Mouse (Mus musculus) hindlimb bud, embryonic 11.5 days (tissue): ENCODE results near the gene Nmnat3.
"Not testable (repeated sequence)": the region's sequence is repeated elsewhere in the genome, so short reads cannot be mapped to it uniquely, and the experiment has no call there.

Experiments used
- DNase-seq: peaks from one replicate; pipeline ENCODE4 v3.0.0-alpha.2; 2012; ENCODE audit warnings: low read depth, low spot score; ENCODE audit errors: extremely low spot score

The Nmnat3 gene

DNA sequence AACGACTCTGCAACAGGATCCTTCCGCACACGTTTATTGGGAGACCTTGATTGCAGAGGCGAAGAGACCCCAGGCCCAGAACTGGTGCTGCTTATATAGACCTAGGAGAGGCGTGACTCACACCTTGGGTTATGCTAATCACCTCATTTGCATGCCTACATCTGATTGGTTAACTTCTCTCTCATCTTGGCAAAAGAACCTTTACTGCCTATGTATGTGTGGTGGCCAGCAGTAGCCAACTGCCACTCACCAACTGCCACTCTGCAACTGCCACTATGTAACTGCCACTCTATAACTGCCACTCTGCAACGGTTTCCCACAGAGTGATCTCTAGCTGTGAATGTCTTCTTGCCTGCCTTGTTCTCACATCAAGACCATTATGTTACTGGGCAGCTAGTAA is at the start of gene Nmnat3:
TSS of gene Nmnat3 (plus strand) at position 301 of the 400 bp plus-strand sequence.
- DNase-seq, result not testable (repeated sequence)

DNA sequence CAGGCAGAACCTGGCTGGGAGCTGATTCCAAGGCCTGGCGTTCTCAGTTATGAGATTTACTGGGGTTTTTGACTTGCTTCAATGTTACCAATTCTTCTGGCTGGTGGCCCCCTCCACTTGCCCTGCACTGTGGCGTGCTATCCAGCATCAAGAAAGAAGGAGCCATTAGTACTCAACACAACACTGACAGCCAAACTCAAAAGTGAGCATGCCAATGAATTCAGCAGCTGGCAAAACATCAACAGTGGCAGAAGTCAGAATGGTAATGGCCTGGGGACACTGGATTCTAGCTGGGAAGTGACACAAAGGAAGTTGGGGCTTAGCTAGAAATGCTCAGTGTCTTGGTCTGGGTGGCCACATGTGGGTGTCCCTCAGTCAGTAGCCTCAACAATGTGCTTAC is 43.8 kb upstream of the Nmnat3 start:
- no peak for DNase-seq

DNA sequence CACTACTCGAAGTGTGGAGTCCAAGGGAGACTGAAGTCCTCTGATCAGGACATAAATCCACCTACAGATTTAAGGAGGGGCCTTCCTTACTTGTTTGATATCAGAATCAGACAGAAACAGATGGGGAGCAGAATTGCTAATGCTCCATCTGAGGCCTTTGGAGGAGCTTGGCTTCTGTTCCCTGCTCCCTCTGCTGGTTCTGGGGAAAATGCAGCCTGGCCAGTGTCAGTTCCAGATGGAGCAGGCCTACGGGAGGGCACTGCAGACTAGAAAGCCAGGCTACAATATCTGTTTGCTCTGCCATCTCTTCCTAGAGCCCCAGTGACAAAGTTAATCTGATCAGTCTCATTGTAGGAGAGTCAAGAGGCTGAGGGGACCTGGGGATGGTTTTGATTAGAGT is 43.0 kb upstream of the Nmnat3 start:
- DNase-seq, result no peak

DNA sequence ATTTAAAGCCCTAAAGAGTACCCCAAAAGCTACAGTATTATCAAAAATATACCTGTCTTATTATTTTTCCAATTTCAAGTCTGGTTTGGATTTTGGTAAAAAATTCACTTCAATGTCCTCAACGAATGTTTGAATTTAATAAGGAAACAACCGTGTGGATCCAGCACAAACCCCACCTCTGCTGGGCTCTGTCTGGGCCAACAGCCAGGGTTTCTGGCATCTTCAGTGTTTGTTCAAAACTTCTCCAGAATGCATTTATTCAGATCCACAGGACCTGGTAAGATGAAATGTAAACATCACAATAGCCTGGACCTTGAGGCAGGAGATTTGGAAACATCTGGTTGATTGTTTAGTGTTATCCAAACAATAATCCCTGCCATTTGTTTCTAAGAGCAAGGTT is 42.0 kb upstream of the Nmnat3 start:
- DNase-seq, result no peak

DNA sequence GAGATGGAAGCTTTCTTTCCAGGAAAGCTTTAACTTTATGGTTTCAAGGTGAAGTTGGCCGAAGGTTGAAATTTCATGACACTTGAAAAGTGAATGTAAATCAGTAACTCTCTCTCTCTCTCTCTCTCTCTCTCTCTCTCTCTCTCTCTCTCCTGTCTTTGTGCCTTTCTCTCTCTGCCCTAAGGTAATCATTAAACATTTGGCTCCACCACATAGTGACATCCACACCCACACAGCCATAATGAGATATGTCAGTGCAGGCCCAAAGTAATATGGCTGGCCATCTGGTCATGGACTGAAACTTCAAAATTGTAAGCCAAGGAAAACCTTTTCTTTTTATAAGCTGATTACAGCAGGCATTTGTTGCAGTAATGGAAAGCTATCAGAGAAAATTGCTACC is 40.9 kb upstream of the Nmnat3 start:
- no peak for DNase-seq

DNA sequence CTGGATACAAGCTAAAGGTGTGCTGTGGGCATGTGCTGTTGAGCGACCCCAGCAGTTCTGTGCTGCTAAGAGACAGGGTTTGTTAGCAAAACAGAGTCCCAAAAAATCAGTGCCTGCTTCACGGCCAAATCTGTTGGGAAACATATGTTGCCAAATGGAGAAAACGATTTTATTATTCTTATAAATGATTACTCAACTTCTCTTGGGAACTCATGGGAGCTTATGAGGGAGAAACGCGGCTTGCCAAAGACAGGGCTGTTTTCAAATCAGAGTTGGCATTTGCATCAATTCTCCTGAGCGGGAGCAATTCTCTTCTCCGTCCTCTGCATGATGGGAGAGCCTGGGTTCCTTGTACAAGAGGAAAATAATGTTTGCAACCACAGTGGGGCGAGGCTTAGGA is 27.0 kb upstream of the Nmnat3 start:
- no peak for DNase-seq

DNA sequence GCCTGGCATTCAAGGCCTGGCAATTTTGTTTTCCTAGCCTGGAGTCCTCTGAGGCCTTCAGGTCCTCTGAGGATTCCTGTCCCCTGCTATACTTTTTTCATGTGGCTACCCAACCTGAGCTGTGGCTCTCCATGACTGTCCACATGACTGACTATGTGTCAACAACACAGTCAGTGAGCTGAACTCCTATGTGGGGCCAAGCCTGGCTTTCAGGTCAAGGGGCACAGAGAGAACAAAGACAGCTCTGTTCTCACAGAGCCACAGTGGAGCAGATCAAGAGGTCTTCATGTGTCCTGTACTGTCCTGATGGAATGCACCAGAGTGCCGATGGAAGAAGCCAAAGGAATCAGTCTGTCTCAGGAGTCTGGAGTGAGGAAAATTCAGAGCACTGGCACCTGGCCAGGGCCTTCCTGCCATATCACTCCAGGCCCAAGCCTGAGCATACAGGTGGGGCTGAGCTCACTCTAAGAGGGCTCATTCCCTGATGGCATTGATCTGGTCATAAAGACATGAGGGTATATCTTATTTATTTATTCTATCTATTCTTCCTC is 25.7 kb upstream of the Nmnat3 start:
- DNase-seq, result no peak

DNA sequence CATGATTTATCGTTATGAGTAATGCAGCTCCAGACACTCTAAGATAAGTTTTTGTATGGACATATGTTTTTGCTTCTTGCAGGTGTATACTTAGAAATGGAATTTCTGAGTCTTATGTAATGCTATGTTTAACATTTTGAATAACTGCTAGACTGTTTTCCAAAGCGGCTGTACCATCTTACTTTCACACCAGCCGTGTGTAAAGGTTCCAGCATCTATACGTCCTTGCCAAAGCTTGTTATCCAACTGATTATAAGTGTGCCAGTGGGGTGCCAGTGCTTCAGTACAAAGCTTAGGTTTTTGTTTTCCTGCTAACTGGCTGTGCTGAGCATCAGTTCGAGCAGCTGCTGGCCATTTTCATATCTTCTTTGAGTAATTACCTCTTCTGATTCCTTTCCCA is 22.3 kb upstream of the Nmnat3 start:
- DNase-seq, result no peak

DNA sequence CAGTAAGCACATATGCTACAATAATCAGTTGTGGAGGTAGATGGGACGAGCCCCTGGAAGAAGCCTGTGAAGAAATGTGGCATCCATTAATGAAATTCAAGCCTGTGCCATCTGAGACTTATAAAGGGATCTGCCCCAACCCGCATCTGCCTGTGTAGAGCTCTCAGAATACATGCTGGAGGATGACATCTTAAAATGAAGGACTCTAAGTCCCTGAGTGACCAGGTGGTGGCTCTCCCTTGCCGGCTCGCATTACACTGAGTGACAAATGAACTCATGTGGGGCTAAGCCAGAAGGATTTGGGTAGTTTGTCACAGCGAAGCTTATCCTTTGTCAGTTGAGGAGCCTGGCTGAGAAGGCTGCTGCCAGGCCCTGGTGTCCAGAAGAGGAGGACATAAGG is 14.5 kb upstream of the Nmnat3 start:
- no peak for DNase-seq

DNA sequence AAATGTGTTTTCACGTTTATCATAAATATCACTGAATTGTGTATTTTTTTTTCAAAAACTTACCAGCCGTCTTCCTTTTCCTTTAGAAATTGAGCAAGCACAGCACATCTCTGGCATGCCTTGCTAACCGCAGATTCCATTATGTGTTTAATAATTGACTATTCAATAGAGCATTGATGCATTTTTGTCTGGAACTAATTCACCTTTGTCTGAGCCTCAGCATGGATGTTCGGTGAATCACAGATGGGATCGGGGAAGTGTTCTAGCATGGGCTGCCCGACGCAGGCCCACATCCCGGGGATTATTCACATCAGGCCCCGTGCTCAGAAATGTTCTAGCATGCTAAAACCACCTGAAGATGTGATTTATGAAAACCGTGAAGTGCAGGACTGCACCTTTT is 12.2 kb upstream of the Nmnat3 start:
- DNase-seq, result no peak

DNA sequence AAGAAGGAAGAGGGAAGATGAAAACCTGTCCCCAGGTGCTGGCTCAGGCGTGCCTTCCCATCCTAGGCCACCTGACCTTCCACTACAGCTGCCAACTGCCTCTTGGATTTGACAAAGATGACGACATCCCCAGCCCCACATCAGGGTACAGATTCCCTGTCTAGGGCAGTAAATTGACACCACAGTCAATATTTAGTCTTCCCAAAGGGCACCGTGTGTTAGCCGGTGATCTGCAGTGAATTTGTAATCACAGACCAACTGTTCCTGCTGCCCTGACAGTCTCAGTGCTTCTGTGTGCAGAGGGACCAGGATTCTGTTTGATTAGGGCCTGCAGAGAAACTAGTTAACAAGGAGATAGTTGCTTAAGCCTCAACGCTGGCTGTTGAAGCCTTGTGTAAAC is 7.1 kb upstream of the Nmnat3 start:
- DNase-seq, result no peak

DNA sequence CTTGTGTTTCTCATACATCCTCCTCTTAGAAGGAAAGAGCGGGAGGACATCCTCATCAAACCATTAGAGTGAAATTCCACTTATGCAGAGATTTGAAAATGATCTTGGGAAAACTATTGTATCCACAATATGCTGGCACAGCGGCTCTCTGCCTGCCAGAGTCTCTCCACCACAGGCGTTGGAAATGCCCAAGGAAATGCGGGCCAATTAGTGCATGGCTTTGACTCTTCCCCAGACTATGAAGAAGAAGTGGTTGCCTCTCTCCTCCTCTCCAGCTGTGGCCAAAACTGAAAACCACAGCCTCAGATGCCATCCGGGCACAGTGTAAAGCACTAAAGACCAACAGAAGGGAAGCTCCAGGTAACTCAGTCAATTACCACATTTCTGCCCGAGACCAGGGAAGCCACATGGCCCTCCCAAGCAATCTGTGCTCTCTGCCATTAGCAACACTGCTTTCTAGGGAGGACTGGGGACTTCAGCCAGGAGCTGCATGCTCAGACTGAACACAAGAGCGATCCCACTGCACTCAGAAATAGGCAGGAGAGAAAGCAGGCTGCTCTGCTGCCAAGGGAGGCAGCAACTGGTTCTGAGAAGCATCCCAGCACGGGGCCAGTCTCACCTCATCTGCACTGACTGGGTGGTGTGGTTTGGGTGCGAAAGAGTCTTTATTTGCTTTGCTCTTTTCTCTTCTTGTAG is 1.5 kb upstream of the Nmnat3 start:
- DNase-seq, result no peak

DNA sequence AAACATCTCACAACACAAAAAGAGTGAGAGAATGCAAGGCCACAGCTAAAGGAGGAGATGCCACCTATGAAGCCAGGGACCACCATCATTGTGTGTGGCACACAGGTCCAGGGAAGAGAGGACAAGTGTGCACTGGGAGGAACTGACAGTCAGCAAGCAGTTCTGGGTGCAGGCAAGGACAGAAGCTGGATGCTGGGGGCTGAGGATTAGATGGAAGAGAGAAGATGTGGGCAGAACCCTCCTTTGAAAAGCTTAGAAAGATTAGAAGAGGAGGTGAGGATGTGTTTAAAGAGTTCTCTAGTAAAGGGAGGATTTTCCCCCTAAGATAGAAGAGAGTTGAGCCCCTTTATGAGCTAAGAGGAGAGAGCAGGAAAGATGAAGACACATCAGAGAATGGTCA is 2.4 kb downstream of the Nmnat3 start:
- DNase-seq, result no peak

DNA sequence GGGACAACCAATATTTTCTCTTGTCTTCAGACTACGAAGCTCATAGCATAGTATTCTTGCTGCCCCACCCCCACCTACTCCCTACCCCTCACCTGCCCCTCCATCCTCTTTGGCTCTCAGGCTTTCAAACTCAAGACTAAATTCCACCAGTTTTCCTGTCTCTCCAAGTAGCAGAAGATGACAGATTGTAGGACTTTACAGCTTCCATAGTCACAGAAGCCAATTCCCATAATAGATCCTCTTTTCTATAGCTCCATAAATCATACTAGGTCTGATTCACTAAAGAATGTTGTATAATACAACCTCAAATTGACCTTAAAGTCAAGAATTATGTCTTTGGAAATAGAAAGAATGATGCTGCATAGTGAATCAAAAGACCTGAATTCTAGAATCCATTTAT is 3.4 kb downstream of the Nmnat3 start:
- DNase-seq, result no peak

DNA sequence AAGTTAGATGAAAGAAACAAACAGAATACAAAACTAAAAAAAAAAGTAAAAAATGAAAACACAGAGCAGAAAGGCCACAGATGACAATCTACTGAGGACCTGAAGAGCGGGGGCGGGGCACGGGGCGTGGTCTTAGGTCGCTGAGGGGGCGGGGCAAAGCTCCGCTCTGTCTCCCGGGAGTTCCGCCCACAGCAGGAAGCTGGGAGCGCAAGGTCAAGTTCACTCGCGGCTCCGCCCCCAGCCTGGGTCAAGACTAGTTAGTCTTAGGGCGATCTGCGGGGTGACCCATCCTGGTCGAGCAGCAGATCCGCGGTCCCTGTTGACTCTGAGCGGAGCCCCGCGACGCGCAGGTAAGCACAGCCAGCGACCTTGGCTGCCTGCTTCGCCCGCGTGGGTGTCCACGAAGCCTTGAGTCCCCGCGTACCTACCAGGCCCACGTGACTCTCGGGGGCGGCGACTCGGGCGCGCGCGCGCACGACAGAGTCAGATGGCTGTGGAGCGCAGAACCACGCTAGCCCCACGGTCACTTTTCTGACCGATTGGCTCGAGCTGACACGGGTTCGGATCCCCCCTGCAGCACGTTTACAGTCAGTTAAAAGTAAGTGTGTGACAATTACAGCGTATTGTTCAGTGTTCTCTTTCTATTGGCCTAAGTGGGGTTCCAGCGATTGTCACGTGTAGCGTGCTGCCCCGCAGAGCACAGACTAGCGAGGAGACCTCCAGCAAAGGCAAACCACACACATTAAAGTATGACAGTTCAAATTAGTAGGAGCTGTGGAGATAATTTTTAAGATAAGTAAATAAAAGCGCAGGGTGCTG is 9.4 kb downstream of the Nmnat3 start:
- peak; percentile 30 for DNase-seq

DNA sequence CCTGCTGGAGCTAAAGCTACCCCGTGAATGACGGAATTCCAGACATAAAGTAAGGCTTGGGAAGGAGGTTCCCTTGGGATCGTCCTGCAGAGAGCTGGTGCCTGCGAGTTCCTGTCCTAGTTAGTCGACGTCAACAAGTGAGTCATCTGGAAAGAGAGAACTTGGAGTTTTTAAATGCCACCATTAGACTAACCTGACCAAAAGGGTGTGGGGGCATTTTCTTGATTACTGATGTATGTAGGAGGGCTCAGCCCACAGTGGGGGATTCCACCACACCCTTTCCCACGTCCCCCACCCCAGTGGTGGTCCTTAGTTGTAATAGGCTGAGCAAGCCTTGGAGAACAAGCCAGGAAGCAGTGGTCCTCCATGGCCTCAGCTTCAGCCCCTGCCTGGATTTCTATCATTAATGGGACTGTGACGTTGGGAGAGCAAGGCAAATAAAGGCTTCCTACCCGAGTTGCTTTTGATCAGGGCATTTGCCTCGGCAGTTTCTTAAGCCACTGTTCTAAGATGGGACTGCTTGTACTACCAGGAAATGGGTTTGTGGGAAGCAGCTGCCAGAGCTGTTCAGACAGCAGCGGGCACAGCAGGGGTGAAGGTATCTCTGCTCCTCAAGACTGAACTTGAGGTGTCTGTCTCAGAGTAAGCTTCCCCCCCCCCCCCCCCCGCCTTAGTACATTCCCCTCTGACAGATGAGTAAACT is 10.2 kb downstream of the Nmnat3 start:
- peak; percentile 10 for DNase-seq

DNA sequence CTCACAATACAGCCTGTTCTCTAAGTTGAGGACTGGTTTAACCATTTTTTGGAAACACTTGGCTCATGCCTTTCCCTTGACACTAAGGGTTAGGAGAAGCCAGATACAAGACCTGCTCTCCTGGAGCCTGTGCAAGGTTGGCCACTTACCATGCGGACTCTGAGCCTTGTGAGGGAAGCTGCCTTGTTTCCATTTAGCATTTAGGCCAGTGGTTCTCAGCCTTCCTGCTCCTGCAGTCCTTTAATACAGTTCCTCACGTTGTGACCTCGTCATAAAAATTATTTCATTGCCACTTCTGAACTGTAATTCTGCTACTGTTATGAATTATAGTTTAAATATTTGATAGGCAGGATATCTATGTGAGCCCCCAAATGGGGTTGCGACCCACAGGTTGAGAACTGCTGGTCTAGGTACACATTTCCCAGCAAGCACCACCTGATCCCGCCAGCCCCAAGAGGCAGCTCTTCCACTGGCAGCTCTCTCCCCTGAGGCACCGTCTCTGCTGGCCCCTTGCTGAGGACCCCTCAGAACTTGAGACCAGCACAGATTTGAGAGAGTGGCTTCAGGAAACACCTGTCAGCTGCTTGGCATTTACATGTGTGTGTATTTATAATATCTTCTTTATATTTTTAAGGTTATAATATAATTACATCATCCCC is 10.8 kb downstream of the Nmnat3 start:
- DNase-seq, result no peak

DNA sequence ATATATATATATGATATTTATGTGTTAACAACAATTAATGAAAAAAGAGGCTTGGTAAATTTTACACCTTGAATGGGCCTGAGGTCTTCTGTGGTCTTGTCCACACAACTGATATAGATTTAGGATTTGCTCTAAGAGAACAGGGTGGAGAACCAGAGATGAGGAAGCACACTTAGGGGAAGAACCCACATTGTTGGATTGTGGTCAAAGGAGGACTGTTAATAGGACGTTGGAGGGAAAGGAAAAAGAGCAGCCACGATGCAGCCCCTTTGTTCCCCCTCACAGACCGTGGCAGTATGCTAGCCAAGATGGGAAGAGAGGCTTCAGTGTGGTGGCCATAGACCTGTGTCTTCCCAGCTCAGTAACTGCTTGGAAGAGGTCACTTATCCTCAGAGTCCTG is 11.5 kb downstream of the Nmnat3 start:
- no peak for DNase-seq

DNA sequence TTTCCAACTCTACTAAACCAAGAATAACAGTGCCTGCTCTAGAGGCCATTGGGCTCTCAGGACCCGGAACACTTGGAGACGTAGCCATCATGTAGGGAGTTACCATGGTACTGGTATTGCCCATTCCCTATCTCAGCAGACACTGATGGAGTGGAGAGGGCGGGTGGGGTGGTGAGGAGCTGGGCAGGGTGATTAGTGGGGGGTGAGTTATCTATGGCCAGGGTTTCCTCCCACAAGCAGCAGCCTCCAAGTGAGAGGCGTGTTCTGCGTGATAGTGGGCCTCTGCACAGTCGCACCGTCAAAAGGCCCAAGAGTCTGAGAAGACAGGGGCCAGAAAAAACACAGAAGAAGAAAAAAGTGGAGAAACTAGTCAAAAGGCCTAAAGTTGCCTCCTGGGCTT is 12.0 kb downstream of the Nmnat3 start:
- DNase-seq, result no peak

DNA sequence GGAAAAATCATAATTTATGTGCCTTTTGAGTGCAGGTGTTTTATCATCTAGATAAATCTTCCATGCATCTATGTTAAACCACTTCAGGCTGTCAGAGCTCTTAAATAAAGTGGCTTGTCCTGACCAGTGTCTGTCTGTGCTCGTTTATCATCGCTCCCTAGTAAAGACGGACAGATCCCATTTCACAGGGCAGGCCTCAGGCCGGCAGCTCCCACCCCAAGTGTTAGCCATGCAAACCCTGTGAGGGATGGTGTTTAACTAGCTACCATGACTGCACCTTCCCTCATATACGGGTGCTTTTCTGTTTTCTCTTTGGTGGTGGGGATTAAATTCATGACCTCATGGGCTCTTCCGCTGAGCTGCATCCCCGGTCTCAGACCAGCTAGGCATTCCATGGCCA is 13.3 kb downstream of the Nmnat3 start:
- DNase-seq, result no peak

DNA sequence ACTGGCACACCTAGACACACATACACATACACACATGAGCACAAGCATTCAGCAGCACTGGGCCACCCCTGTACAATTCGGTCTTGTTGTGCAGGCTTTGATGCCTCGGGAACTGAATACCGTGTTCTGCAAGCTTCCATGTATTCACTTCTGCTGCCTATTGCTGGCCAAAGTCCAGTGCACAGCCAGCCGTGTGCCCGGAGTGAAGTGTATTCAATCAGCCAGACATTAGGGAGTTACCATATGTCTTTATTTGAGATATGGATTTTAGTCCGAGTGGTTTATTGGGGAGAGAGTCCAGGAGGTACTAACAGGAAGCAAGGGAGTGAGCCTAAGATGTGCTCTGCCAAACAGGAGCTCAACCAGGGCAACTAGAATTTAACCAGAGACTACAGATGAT is 19.8 kb downstream of the Nmnat3 start:
- DNase-seq, result no peak
